Mouse (Mus musculus): ENCODE data around the gene Prune2.

DNA sequence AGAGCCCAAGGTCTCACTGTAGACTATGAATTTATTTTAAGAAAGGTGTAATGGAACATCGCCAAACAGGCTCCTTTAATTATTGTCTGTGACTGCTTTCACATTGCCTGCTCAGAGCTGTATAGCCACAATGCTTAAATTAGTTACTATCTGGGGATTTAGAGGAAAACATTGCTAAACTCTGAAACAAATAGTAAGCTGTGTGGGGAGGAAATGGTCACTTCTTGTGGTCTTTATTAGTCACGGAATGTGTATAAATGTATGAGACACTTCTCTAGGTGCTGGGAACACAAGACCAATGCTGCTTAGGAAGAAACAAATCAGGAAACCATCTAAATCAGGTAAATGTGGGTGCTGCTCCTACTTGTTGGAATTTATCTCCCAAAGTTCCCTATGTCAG lies 317.1 kb downstream of the Prune2 start:
- no peak for TF ChIP-seq CTCF (IDR thresholded peaks at IDR 0.05)
- no peak for TF ChIP-seq POLR2A (IDR thresholded peaks at IDR 0.05; ENCODE audit: insufficient read depth, low read depth, low read length)
